Mouse (Mus musculus) frontal cortex, postnatal 10 days (tissue): ENCODE measurements at regions not wholly inside any gene's neighbourhood (a gene's known extent, or its start where the extent isn't known, plus 50 kb on each side); places are given as distances from the start of the nearest gene placed in this dataset.

Experiments
- DNase-seq, 2 experiments: peaks; one replicate each; pipeline ENCODE4 v3.0.0; 2022; ENCODE audit warnings: low spot score in 2 of 2, mixed read lengths in 1 of 2

DNA sequence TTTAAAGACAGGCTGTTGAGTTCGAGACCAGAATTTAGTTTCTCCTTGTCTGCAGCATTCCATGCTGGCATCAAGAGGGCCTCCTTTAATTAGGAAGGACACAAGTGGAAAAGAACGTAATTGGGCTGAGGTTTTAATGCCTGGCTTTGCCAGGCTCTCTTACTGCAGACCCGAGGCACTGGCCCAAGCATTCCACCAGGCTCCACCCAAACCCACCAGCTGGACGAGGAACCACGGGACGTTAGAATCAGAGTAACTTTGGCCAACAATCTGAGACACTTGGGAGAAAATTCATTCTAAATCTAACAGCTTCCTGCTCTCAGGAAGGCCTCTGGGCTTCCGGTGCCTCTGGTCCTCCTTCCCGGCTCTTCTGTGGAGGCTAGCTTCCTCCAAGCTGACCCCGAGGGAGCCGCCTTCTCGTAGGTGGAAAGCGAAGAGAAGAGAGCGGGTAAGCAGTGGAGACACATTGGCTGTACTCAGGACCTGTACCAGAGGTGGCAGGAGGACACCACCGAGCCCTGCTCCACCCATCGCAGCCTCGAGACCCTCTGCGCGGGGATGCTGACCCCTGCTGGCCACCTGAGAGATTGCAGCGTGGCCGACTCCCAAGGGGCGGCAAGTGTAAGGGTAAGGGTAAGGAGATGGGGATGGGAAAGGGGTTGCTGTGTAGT is 105.5 kb downstream of the Tmem17 start:
- peak; percentile 69 to 83 for DNase-seq

GRCm38 (mm10) chr11:22620912-22621705 is 109.2 kb downstream of the Tmem17 start:
- DNase-seq = no peak

DNA sequence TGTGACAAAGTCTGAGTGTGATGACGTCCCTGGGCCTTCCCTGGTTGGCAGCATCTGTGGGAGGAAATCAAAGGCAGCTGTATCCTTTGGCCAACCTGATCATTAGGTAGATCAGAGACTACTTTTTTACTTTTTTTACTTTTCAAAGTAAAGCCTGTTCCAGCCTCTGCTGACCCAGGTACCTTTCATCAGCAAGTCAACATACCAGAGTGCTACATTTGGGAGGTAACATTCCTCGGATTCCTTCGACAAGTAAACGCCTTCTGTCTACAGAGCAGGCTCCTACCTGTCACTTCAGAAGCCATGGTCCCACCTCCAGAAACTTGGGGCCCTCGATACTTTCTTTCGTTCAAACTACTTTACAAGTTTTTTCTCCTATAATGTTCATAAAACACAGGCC is 110.0 kb downstream of the Tmem17 start:
- DNase-seq = no peak

DNA sequence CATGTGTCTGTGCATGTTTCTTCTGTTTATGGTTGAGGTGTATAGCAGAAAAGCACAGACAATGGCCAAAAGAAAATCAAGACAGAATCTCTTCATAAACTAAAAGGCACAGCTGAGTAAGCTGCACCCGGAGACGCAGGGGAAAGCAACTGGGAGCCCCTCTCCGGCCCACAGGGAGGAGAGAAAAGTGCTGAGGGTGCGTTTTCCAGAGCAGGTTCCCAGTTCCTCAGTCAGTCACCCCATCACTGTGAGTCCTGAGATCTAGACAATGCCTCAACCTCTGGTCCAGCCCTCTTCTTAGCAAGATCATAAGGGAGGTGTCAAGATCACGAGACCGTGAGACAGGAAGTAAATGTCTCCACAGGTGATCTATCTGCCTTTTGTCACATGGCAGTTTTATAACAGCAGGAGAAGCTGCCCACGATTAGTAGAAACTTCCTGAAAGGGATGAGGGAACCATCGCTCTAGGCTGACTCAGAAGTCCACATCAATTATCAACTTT is 110.7 kb downstream of the Tmem17 start:
- no peak for DNase-seq

DNA sequence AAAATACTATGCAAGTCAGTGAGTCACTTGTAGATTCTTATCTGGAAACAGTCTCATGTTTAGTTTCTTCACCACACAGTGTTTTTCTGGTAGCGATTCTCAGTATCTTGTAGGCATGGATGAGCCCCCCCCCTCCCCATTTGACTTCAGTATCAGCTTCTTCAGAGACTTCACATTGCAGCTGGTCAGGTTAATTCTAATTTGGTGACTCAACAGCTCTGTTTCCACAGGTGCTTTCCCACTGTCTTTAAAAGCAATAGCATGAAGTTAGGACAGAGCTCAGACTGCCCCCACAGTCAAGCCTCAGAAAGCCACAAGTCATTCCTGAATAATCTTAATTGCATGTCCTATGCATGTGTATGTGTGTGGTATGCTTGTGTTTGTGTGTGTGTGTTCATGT is 114.5 kb downstream of the Tmem17 start:
- no peak for DNase-seq

DNA sequence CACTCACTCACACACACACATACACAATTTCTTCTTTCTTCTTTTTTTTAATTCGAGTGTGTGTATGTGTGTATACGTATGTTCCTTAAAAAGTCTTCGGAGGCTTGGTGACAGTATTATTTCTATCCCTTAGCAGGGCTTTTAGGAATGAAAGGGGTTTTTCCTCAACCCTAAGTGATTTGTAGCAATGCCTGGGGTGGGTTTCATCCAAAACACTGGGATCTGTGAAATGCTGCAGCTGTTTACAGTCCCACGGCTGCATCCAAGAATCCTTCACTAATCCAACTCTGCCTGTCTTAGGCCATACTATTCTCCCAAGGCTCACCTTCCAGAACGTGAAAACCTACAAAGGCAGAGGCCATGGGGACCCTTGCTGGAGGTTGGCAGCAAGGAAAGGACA is 116.6 kb downstream of the Tmem17 start:
- no peak for DNase-seq

DNA sequence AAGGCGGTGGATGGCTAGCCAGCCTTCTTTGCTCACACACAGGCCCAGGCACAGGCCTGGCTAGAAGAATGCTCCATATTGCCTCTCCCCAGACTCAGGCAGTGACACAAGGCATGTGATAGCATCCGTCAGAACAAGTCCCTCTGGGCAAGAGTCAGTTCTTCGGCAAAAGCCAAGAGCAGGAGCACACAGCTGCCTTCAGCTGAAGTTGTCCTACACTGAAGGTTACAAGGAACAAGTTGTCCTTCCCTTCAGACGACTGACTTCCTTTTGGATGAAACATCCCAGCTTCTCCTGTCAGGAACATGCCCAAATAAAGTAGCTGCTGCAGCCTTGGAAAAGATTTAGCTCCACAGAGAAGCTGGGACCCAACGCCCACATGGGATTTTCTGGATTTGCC is 117.1 kb downstream of the Tmem17 start:
- no peak for DNase-seq

DNA sequence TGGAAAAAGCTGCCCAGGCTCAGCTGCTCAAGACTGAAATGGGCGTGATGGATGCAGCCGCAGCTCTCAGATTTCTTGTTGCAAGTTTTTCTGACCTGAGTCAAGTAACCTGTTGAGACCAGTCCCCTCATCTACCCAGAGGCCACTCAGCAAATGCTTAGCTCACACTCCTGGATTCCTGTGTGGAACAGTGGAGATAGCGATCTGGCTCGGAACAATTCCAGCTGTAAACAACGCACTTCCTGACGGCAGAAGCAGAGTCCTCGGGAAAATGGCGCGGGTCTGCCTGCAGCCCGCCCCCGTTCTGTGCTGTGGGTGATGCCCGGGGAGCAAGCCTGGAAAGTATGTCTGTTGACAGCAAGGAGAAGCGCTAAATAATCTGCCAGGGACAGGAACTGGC is 117.7 kb downstream of the Tmem17 start:
- no peak for DNase-seq

DNA sequence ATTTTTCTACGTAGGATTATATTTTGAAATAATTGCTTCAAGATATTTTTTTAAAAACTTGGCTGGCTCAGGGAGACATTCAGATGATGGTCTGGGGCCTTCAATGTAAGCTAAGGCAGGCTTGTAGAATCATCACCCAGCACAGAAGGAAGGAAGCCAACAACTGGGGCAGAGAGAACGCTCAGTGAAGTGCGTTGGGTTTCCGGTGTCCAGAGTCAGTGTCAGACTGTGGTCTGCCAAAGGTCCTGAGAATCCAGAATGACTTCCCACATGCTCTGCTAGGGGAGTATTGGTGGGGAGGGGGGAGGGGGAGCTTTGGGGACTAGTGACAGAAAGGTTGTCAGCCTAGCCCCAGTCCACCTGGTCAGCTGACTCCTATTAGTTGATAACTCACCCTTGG is 118.1 kb downstream of the Tmem17 start:
- no peak for DNase-seq

GRCm38 (mm10) chr11:22630982-22631381 is 119.1 kb downstream of the Tmem17 start:
- no peak for DNase-seq

DNA sequence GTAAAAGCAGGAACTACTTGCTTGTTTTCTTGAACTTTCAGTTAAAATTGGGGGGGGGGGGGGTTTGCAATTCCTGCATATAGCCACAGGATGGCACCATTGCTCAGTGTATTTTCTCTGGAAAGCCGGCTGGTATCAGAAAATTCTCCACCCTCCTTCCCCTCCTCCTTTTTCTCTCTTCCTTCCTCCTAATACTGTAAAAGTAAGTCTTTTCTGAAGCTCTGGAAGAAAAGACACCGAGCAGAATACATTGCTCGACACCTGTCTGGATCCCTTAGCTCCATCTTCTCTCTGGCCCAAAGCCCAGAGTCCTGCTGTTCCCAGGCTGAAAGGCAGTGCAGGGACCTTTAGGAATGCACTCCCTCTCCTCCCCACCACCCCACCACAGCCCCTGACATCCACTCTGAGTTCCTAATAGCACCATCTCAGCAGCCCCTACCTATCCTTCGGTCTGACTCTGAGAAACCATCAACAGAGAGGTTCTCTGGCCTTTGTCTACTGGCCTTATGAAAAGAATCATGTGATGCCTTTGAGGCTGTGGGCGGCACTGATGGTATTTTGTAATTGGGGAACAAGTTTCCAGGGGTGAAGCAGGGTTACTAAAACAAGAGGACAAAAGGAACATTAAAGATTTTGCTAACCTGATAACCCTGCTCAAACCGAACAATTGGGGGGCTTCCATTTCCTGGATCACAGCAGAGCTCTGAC is 119.9 kb downstream of the Tmem17 start:
- DNase-seq = no peak

DNA sequence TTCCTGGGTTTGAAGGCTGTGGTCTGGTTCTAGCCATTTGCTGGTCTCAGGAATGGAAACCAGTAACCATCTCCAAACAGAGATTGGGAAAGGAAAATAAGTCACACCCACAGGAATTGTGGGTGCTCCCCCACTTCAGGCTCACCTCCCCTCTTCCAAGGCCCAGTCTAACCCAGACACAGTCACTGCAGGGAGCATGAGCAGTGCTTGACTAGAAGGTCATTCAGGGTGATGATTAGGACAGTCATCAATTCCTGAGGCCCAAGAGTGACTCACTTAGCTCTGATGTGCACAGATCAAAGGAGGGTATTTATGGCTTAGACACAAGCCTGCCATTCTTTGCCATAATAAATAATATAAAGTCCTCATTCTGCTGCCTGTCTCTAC is 120.4 kb downstream of the Tmem17 start:
- no peak for DNase-seq

- DNase-seq = no peak
Observed at GRCm38 (mm10) chr11:22632988-22633387, 121.1 kb downstream of the Tmem17 start.

GRCm38 (mm10) chr11:22633961-22634360 is 122.1 kb downstream of the Tmem17 start:
- no peak for DNase-seq

DNA sequence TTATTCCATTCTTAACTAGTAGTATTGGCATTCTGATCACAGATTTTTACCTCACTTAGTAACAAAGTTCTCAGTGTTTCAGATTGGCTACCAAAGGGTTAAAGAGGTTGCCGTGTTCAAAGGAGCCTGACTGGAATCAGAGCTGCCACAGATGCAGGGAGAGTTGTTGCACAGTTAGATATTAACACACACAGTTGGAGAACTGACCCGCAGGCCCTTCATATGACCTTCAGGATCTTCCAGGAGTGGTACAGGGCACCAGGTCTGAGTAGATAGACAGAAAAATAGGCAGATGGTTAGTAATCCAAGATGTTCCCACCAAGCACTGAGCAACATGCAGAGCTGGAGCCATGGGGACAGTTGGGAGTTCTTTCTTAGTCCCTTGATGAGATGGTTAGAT is 123.1 kb downstream of the Tmem17 start:
- no peak for DNase-seq

DNA sequence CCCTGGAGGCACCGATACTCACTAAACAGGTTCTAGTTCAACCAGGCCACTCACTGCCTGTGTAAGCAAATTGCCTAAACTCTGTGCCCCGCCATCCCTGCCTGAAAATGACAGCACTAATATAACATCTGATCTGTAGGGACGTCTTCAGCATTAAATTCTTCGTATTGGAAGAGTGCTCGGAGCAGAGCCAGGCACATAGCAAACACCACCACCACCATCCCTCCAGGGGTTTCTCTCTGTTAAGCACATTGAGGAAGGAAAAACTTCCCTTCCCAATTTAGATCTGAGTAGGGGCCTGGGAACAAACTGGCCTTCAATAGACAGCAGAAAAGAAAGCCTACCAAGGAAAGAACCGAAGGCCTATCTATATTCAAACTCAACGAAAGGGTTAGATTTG is 124.4 kb downstream of the Tmem17 start:
- no peak for DNase-seq

GRCm38 (mm10) chr11:22636761-22637557 is 125.1 kb downstream of the Tmem17 start:
- no peak for DNase-seq

- no peak for DNase-seq
Observed at GRCm38 (mm10) chr11:22638171-22638570, 126.3 kb downstream of the Tmem17 start.

- no peak for DNase-seq
Observed at GRCm38 (mm10) chr11:22638700-22639099, 126.8 kb downstream of the Tmem17 start.

DNA sequence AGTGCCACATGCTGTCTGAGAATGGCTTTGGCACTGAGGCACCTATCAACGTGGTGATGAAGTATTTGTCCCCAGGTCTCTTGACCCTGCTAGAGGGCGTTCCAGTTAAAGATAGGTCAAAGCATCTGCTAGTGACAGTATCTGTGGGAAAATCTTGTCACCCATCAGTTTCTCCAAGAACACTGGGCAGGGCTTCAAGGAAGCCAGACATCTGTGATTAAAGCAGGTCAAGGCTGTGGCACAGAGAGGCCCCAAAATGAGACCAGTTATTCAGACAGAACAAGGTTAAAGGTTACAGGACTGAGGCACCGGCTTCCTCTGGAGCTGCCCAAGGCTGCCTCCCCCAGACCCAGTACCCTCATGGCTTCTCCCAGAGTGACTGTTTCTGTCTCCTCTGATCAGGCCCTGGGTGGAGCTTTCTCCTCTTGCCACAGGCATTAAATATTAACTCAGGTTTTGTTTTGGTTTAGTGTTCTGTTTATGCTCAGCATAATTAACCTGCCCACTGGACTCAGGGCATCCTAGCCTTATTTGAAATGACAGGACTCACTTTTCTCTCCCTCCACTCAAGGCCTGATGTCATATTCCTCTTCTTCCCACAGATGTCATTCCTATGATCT is 128.6 kb downstream of the Tmem17 start:
- no peak for DNase-seq

- no peak for DNase-seq
Observed at GRCm38 (mm10) chr11:22641450-22641849, 129.6 kb downstream of the Tmem17 start.
